Mouse (Mus musculus): ENCODE measurements around the gene Lamtor1. TPM values are rescaled to one million over a fixed set of nuclear protein-coding genes. Genes with fewer than 3 reads are reported as not detected.

Lamtor1 gene
- polyA plus RNA-seq, 1 experiment from 2014 or later, result 168 TPM

DNA sequence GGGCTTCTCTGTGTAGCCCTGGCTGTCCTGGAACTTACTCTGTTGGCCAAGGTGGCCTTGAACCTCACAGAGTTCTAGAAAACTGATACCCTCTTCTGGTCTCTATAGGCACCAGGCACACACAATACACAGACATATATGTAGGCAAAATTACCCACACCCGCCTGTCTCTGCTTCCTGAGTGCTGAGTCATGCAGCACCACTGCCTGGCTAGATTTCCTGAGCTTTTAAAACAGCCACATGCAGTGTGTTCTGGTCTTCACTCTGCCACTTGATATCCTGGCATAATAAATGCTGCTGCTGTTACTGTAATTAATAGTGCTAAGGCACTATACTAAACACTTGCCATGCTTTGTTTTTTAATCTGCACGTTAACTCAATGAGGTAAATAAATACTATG lies 59.9 kb downstream of the Lamtor1 start:
- H3K27me3 ChIP-seq (replicated peaks; ENCODE audit: low read depth, poor library complexity, severe bottlenecking), result no peaks in the 10 kb centered on the region
- H3K9me3 ChIP-seq, result no peaks in the 10 kb centered on the region
- H3K36me3 ChIP-seq (replicated peaks), result no peaks in the 10 kb centered on the region
- no peak for DNase-seq (ENCODE audit: low spot score)
- H3K27ac ChIP-seq (replicated peaks), result no peak overlapping the region
- no peak overlapping the region for H3K4me3 ChIP-seq
- H3K4me1 ChIP-seq, result peaks cover 22% of the 10 kb centered on the region
- WGBS, result 67% methylated on average over 2 of the region's 2 CpGs

GRCm38 (mm10) chr7:101967256-101967655 lies 61.6 kb downstream of the Lamtor1 start:
- no peak for DNase-seq (ENCODE audit: low spot score)
- Histone ChIP-seq H3K27ac (replicated peaks) (no peak overlapping the region), H3K9me3 (no peaks in the 10 kb centered on the region), H3K4me1 (peaks cover 37% of the 10 kb centered on the region), H3K36me3 (replicated peaks) (no peaks in the 10 kb centered on the region), H3K27me3 (replicated peaks; ENCODE audit: low read depth, poor library complexity, severe bottlenecking) (no peaks in the 10 kb centered on the region), H3K4me3 (no peak overlapping the region)
- WGBS, result 88% methylated on average over 1 of the region's 1 CpGs

- Histone ChIP-seq H3K4me3 (peak overlapping the region; percentile 70), H3K9me3 (no peaks in the 10 kb centered on the region), H3K4me1 (peaks cover 52% of the 10 kb centered on the region), H3K36me3 (replicated peaks) (peaks cover 13% of the 10 kb centered on the region; the same call in 1 of the 2 replicates), H3K27me3 (replicated peaks; ENCODE audit: low read depth, poor library complexity, severe bottlenecking) (no peaks in the 10 kb centered on the region), H3K27ac (replicated peaks) (peak overlapping the region; percentile 99)
- WGBS, result 57% methylated on average over 2 of the region's 2 CpGs
- no peak for DNase-seq (ENCODE audit: low spot score)
Observed at GRCm38 (mm10) chr7:101968751-101969150, 63.0 kb downstream of the Lamtor1 start.

GRCm38 (mm10) chr7:101969694-101970428 lies 64.2 kb downstream of the Lamtor1 start:
- Histone ChIP-seq H3K27me3 (replicated peaks; ENCODE audit: low read depth, poor library complexity, severe bottlenecking) (no peaks in the 10 kb centered on the region), H3K36me3 (replicated peaks) (peaks cover 17% of the 10 kb centered on the region; the same call in 1 of the 2 replicates), H3K9me3 (no peaks in the 10 kb centered on the region), H3K27ac (replicated peaks) (peak overlapping the region; percentile 99), H3K4me1 (peaks cover 63% of the 10 kb centered on the region), H3K4me3 (peak overlapping the region; percentile 70)
- peak; percentile 91 for DNase-seq (ENCODE audit: low spot score)
- WGBS, result under 1% methylated on average over 53 of the region's 53 CpGs

GRCm38 (mm10) chr7:101970429-101970775 lies 64.7 kb downstream of the Lamtor1 start:
- Histone ChIP-seq H3K27me3 (replicated peaks; ENCODE audit: low read depth, poor library complexity, severe bottlenecking) (no peaks in the 10 kb centered on the region), H3K4me1 (peaks cover 68% of the 10 kb centered on the region), H3K36me3 (replicated peaks) (peaks cover 21% of the 10 kb centered on the region), H3K27ac (replicated peaks) (peak overlapping the region; percentile 99), H3K9me3 (no peaks in the 10 kb centered on the region), H3K4me3 (peak overlapping the region; percentile 70)
- peak; percentile 82 for DNase-seq (ENCODE audit: low spot score)
- WGBS, result under 1% methylated on average over 17 of the region's 17 CpGs

DNA sequence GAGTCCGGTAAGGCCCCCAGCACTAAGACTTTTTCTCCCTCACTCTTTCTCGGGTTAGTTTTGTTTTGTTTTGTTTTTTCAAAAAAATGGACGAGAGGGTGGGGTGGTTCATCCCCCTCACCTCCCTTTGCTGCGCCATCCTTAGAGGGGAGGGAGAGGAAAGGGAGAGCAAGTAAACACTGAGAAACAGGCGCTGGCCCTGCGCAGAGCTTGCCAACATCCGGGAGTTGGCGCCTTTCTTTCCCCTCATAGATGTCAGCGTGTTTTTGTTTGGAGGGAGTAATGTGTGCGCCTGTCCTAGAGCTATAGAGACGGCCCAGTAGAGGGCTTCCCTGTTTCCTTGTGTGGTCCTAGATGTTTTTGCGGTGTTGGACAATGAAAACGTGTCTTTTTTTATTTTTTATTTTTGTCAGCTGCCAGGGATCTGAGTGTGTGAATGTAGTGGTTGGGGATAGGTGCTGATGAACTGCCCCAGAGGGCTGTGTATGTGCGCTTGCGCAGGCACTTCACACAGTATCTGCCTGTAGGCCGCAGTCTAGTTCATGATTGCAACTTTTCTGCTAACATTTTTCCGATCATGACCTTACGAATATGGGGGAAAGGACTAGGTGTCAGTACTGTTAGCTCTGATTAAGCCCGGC lies 65.2 kb downstream of the Lamtor1 start:
- H3K4me1 ChIP-seq, result peaks cover 65% of the 10 kb centered on the region
- peak overlapping the region; percentile 70 for H3K4me3 ChIP-seq
- peak overlapping the region; percentile 99 for H3K27ac ChIP-seq (replicated peaks)
- WGBS, result 8% methylated on average over 19 of the region's 19 CpGs
- H3K9me3 ChIP-seq, result no peaks in the 10 kb centered on the region
- DNase-seq (ENCODE audit: low spot score), result peak; percentile 70
- peaks cover 26% of the 10 kb centered on the region for H3K36me3 ChIP-seq (replicated peaks)
- no peaks in the 10 kb centered on the region for H3K27me3 ChIP-seq (replicated peaks; ENCODE audit: low read depth, poor library complexity, severe bottlenecking)

- no peaks in the 10 kb centered on the region for H3K9me3 ChIP-seq
- peak overlapping the region; percentile 70 for H3K4me3 ChIP-seq
- H3K4me1 ChIP-seq, result peaks cover 65% of the 10 kb centered on the region
- no peak for DNase-seq (ENCODE audit: low spot score)
- no peaks in the 10 kb centered on the region for H3K27me3 ChIP-seq (replicated peaks; ENCODE audit: low read depth, poor library complexity, severe bottlenecking)
- H3K27ac ChIP-seq (replicated peaks), result peak overlapping the region; percentile 99
- peaks cover 34% of the 10 kb centered on the region for H3K36me3 ChIP-seq (replicated peaks)
- WGBS, result 46% methylated on average over 2 of the region's 2 CpGs
Observed at GRCm38 (mm10) chr7:101971721-101972120, 66.0 kb downstream of the Lamtor1 start.

- H3K4me3 ChIP-seq, result peak overlapping the region; percentile 39
- H3K27ac ChIP-seq (replicated peaks), result peak overlapping the region; percentile 99
- DNase-seq (ENCODE audit: low spot score), result peak; percentile 64
- WGBS, result 49% methylated on average over 3 of the region's 3 CpGs
- H3K9me3 ChIP-seq, result no peaks in the 10 kb centered on the region
- peaks cover 45% of the 10 kb centered on the region for H3K36me3 ChIP-seq (replicated peaks)
- H3K4me1 ChIP-seq, result peaks cover 59% of the 10 kb centered on the region
- no peaks in the 10 kb centered on the region for H3K27me3 ChIP-seq (replicated peaks; ENCODE audit: low read depth, poor library complexity, severe bottlenecking)
Observed at GRCm38 (mm10) chr7:101973730-101974129, 68.0 kb downstream of the Lamtor1 start.

- Histone ChIP-seq H3K27me3 (replicated peaks; ENCODE audit: low read depth, poor library complexity, severe bottlenecking) (no peaks in the 10 kb centered on the region), H3K9me3 (no peaks in the 10 kb centered on the region), H3K27ac (replicated peaks) (peak overlapping the region; percentile 99), H3K4me1 (peaks cover 51% of the 10 kb centered on the region), H3K36me3 (replicated peaks) (peaks cover 50% of the 10 kb centered on the region), H3K4me3 (0 out of 2 replicates have a peak overlapping the region, but pooled peaks have one; percentile 39)
- WGBS, result 45% methylated on average over 2 of the region's 2 CpGs
- DNase-seq (ENCODE audit: low spot score), result peak; percentile 25
Observed at GRCm38 (mm10) chr7:101974505-101974904, 68.8 kb downstream of the Lamtor1 start.

Small RNA genes within 50 kb of the gene (microRNA-seq; reads per million reads assigned to microRNA genes)
- not detected for gene Gm22655

Other genes starting within 250 kb of the Lamtor1 start
- gene Clpb, start 242.3 kb upstream of the Lamtor1 start, polyA plus RNA-seq (2016; fragmentation: Nextera tagmentation; extraction: Ambion mirVana), result 56.2 and 58.3 TPM in 2 replicates
- 0.26 and 1.2 TPM in 2 replicates for gene Phox2a, start 87.6 kb upstream of the Lamtor1 start, polyA plus RNA-seq (2016; fragmentation: Nextera tagmentation; extraction: Ambion mirVana)
- 38.4 and 46.7 TPM in 2 replicates for gene Inppl1, start 67.7 kb upstream of the Lamtor1 start, polyA plus RNA-seq (2016; fragmentation: Nextera tagmentation; extraction: Ambion mirVana)
- gene Folr2, start 48.7 kb upstream of the Lamtor1 start, polyA plus RNA-seq (2016; fragmentation: Nextera tagmentation; extraction: Ambion mirVana), result 0.49 TPM in 1 of 2 replicates, not detected in the other
- 118 and 119 TPM in 2 replicates for gene Anapc15, start 42.2 kb upstream of the Lamtor1 start, polyA plus RNA-seq (2016; fragmentation: Nextera tagmentation; extraction: Ambion mirVana)
- gene Folr1, start 35.1 kb upstream of the Lamtor1 start, polyA plus RNA-seq (2016; fragmentation: Nextera tagmentation; extraction: Ambion mirVana), result 1.2 and 2.4 TPM in 2 replicates
- 0.59 and 0.72 TPM in 2 replicates for gene Tomt, start 455 bp downstream of the Lamtor1 start, polyA plus RNA-seq (2016; fragmentation: Nextera tagmentation; extraction: Ambion mirVana)
- 9.4 and 9.7 TPM in 2 replicates for gene Lrrc51, start 28.0 kb downstream of the Lamtor1 start, polyA plus RNA-seq (2016; fragmentation: Nextera tagmentation; extraction: Ambion mirVana)
- 110 and 113 TPM in 2 replicates for gene Numa1, start 28.2 kb downstream of the Lamtor1 start, polyA plus RNA-seq (2016; fragmentation: Nextera tagmentation; extraction: Ambion mirVana)
- gene Il18bp, start 112.8 kb downstream of the Lamtor1 start, polyA plus RNA-seq (2016; fragmentation: Nextera tagmentation; extraction: Ambion mirVana), result 3.0 and 3.4 TPM in 2 replicates
- 28.4 and 30.9 TPM in 2 replicates for gene Rnf121, start 159.6 kb downstream of the Lamtor1 start, polyA plus RNA-seq (2016; fragmentation: Nextera tagmentation; extraction: Ambion mirVana)
- 43.3 and 44.5 TPM in 2 replicates for gene Xndc1, start 159.6 kb downstream of the Lamtor1 start, polyA plus RNA-seq (2016; fragmentation: Nextera tagmentation; extraction: Ambion mirVana)
- gene Xntrpc, start 159.8 kb downstream of the Lamtor1 start, polyA plus RNA-seq (2016; fragmentation: Nextera tagmentation; extraction: Ambion mirVana), result 2.5 and 2.6 TPM in 2 replicates
- gene Trpc2, start 177.2 kb downstream of the Lamtor1 start, polyA plus RNA-seq (2016; fragmentation: Nextera tagmentation; extraction: Ambion mirVana), result 0.17 TPM in 1 of 2 replicates, not detected in the other
- gene Art1, start 195.8 kb downstream of the Lamtor1 start, polyA plus RNA-seq (2016; fragmentation: Nextera tagmentation; extraction: Ambion mirVana), result 1.1 TPM in 2 replicates
- 2.6 and 3.0 TPM in 2 replicates for gene Art5, start 203.6 kb downstream of the Lamtor1 start, polyA plus RNA-seq (2016; fragmentation: Nextera tagmentation; extraction: Ambion mirVana)
- not detected in 2 replicates for gene Chrna10, start 210.9 kb downstream of the Lamtor1 start, polyA plus RNA-seq (2016; fragmentation: Nextera tagmentation; extraction: Ambion mirVana)

Data from embryonic facial prominence, embryonic 10.5 days (tissue).